Mouse (Mus musculus): ENCODE data around the gene Rapgef1. TPM values are rescaled to one million over a fixed set of nuclear protein-coding genes. Genes with fewer than 3 reads are reported as not detected.

Gene Rapgef1
- polyA plus RNA-seq, 1 experiment from 2014 or later: 23.5 TPM

DNA sequence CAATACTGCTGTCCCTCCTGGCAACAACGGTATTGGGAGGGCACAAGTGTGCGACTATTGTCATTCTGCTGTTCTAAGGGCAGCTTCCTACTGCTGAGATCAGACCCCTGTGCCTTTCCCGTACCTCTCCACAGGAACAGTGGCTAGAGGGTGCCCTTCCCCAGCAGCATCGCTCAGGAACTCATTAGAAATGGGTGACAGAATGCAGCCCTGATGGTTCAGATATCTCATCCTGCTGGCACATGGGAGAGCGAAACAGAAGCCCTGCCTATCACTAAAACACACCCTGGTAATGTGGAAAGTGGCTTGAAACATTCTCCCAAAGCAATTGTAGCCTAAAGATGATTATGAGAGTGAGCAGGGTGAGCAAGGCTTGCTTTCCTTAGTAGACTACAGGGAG, 15.0 kb downstream of the Rapgef1 start:
- H3K27ac ChIP-seq (ENCODE audit: low read depth, low read length): no peak overlapping the region
- no peaks in the 10 kb centered on the region for H3K36me3 ChIP-seq (ENCODE audit: control insufficient read depth, insufficient read depth, low read length)
- 83% methylated on average over 5 of the region's 5 CpGs for WGBS
- no peak overlapping the region for H3K4me2 ChIP-seq (ENCODE audit: low read depth)
- no peak for ATAC-seq (ENCODE audit: insufficient read depth, low FRiP score, low TSS enrichment)
- H3K9me3 ChIP-seq (ENCODE audit: control insufficient read depth, low read length): no peaks in the 10 kb centered on the region
- H3K9ac ChIP-seq (ENCODE audit: low read length): no peak overlapping the region
- no peak overlapping the region for H3K4me3 ChIP-seq (ENCODE audit: low read depth, low read length)
- DNase-seq (ENCODE audit: low spot score): no peak
- no peaks in the 10 kb centered on the region for H3K27me3 ChIP-seq (ENCODE audit: control insufficient read depth, insufficient read depth, low read length)
- no peaks in the 10 kb centered on the region for H3K4me1 ChIP-seq (ENCODE audit: control insufficient read depth, insufficient read depth, low read length)

DNA sequence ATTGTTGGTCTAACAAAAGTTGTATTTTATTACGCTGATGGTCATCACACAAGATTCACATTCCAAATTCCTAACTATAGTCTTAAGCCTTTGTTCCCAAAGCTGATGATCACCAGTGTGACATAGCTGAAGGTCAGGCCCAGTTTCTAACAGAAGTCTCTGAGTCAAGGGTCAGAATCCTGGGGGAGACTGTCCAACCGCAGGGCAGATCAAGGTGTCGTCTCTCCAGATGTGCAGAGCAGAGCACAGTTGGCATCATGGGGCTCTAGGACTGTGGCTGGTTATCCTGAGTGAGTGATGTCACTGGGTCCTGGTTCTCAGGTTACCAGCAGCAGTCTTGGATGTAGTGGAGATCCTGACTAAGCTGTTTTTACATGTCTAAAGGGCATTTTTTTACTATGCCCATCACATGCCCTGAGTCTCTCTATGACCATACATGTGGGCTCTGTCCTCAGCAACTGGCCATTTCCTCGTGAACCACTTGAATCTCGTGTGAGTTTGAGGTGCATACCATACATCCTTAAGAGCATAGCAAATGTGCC, 16.5 kb downstream of the Rapgef1 start:
- Histone ChIP-seq H3K9ac (ENCODE audit: low read length) (no peak overlapping the region), H3K4me3 (ENCODE audit: low read depth, low read length) (no peak overlapping the region), H3K4me2 (ENCODE audit: low read depth) (no peak overlapping the region), H3K27ac (ENCODE audit: low read depth, low read length) (no peak overlapping the region), H3K4me1 (ENCODE audit: control insufficient read depth, insufficient read depth, low read length) (no peaks in the 10 kb centered on the region), H3K27me3 (ENCODE audit: control insufficient read depth, insufficient read depth, low read length) (no peaks in the 10 kb centered on the region), H3K9me3 (ENCODE audit: control insufficient read depth, low read length) (no peaks in the 10 kb centered on the region), H3K36me3 (ENCODE audit: control insufficient read depth, insufficient read depth, low read length) (no peaks in the 10 kb centered on the region)
- ATAC-seq (ENCODE audit: insufficient read depth, low FRiP score, low TSS enrichment) (no peak), DNase-seq (ENCODE audit: low spot score) (no peak)
- 76% methylated on average over 5 of the region's 5 CpGs for WGBS

DNA sequence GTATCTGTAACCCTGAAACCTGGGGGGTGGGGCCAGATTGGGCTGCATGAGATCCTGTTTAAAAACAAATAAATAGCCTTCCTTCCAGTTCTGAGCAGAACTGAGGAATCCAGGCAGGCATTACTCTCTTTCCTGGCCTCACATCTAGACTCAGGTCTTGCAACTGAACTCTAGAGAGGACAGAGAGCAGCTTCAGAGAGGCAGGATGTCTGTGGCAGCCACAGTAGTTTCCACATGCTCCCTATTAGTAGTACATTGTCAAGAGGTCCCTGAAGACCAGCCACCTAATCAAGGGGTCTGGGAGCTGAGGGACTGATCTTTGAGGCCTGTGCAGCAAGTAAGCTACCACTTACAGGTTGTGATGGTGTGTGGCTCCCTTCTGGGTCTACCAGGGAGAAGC, 18.0 kb downstream of the Rapgef1 start:
- H3K4me3 ChIP-seq (ENCODE audit: low read depth, low read length): no peak overlapping the region
- no peaks in the 10 kb centered on the region for H3K27me3 ChIP-seq (ENCODE audit: control insufficient read depth, insufficient read depth, low read length)
- no peaks in the 10 kb centered on the region for H3K9me3 ChIP-seq (ENCODE audit: control insufficient read depth, low read length)
- DNase-seq (ENCODE audit: low spot score) (no peak), ATAC-seq (ENCODE audit: insufficient read depth, low FRiP score, low TSS enrichment) (no peak)
- H3K4me1 ChIP-seq (ENCODE audit: control insufficient read depth, insufficient read depth, low read length): no peaks in the 10 kb centered on the region
- no peak overlapping the region for H3K4me2 ChIP-seq (ENCODE audit: low read depth)
- no peak overlapping the region for H3K27ac ChIP-seq (ENCODE audit: low read depth, low read length)
- no peaks in the 10 kb centered on the region for H3K36me3 ChIP-seq (ENCODE audit: control insufficient read depth, insufficient read depth, low read length)
- no peak overlapping the region for H3K9ac ChIP-seq (ENCODE audit: low read length)

DNA sequence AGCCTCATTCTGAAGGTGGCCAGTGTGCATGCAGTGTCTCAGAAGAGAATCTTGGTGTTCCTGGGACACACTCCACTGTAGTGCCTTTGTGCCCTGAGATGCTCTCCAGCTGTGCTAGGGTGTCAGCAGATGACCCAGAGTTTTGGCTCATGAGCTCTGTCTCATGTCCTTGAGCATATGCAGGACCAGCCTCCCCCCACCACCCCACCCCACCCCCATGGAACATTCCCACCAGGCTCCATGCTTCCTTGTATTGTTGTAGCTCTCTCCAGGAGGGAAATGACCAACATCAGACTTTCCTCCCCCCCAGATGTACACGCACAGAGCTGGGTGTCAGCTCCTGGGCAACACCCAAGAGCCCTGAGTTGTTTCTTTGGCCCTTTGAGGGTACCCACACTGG, 19.9 kb downstream of the Rapgef1 start:
- H3K9ac ChIP-seq (ENCODE audit: low read length): no peak overlapping the region
- no peak overlapping the region for H3K4me3 ChIP-seq (ENCODE audit: low read depth, low read length)
- no peaks in the 10 kb centered on the region for H3K27me3 ChIP-seq (ENCODE audit: control insufficient read depth, insufficient read depth, low read length)
- no peak overlapping the region for H3K27ac ChIP-seq (ENCODE audit: low read depth, low read length)
- ATAC-seq (ENCODE audit: insufficient read depth, low FRiP score, low TSS enrichment) (no peak), DNase-seq (ENCODE audit: low spot score) (no peak)
- no peaks in the 10 kb centered on the region for H3K4me1 ChIP-seq (ENCODE audit: control insufficient read depth, insufficient read depth, low read length)
- no peaks in the 10 kb centered on the region for H3K36me3 ChIP-seq (ENCODE audit: control insufficient read depth, insufficient read depth, low read length)
- H3K9me3 ChIP-seq (ENCODE audit: control insufficient read depth, low read length): no peaks in the 10 kb centered on the region
- WGBS: 92% methylated on average over 1 of the region's 1 CpGs
- no peak overlapping the region for H3K4me2 ChIP-seq (ENCODE audit: low read depth)

DNA sequence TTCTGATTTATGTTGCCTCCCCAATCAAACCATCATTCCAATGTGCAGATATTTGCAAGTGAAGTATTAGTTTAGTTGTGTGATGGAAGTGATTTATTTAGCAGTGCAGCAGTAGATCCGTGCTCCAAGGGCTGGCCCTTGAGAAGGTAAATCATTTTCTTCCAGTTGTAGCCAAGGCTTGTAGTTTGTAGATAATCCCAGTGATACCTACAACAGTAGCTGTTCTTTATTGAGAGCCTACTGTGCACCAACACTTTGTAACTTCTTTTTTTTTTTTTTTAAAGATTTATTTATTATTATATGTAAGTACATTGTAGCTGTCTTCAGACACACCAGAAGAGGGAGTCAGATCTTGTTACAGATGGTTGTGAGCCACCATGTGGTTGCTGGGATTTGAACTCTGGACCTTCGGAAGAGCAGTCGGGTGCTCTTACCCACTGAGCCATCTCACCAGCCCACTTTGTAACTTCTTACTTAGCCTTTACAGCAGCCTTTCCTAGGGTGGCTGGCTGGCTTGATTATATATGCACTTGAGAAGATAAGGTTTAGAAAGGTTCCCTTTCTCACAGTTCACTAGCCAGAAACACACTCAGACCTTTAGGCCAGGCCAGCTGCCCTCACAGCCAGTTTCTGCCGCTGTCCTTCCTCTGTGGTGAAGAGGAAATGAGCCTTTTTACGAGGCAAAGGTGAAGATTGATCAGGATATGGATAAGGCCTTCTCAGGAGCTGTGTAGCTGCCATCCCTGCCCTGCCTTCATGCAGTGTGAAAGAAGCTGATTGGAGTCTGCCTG, 20.6 kb downstream of the Rapgef1 start:
- Histone ChIP-seq H3K4me1 (ENCODE audit: control insufficient read depth, insufficient read depth, low read length) (no peaks in the 10 kb centered on the region), H3K27me3 (ENCODE audit: control insufficient read depth, insufficient read depth, low read length) (no peaks in the 10 kb centered on the region), H3K36me3 (ENCODE audit: control insufficient read depth, insufficient read depth, low read length) (no peaks in the 10 kb centered on the region), H3K9ac (ENCODE audit: low read length) (no peak overlapping the region), H3K4me3 (ENCODE audit: low read depth, low read length) (no peak overlapping the region), H3K9me3 (ENCODE audit: control insufficient read depth, low read length) (no peaks in the 10 kb centered on the region), H3K27ac (ENCODE audit: low read depth, low read length) (no peak overlapping the region), H3K4me2 (ENCODE audit: low read depth) (no peak overlapping the region)
- 80% methylated on average over 5 of the region's 5 CpGs for WGBS
- ATAC-seq (ENCODE audit: insufficient read depth, low FRiP score, low TSS enrichment) (no peak), DNase-seq (ENCODE audit: low spot score) (no peak)

DNA sequence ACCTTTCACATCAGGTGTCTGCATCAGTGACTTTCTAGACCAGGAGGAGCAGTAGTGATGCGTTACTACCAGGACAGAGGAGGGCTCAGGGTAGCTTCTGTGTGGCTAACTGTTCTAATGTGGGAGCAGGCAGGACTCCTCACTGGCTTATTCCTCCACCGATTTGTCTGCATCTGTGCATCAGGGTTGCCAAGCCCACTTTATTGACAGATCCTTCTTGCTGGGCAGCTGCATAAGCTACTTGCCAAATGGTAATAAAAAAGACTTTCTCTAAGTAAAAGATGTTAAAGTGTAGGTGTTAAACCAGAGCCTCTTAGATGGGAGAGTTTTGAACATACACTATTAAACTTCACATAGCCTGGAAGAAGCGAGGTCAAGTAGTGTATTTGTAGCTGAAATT, 22.2 kb downstream of the Rapgef1 start:
- no peaks in the 10 kb centered on the region for H3K4me1 ChIP-seq (ENCODE audit: control insufficient read depth, insufficient read depth, low read length)
- WGBS: 97% methylated on average over 3 of the region's 3 CpGs
- no peaks in the 10 kb centered on the region for H3K27me3 ChIP-seq (ENCODE audit: control insufficient read depth, insufficient read depth, low read length)
- H3K36me3 ChIP-seq (ENCODE audit: control insufficient read depth, insufficient read depth, low read length): no peaks in the 10 kb centered on the region
- H3K27ac ChIP-seq (ENCODE audit: low read depth, low read length): no peak overlapping the region
- DNase-seq (ENCODE audit: low spot score) (no peak), ATAC-seq (ENCODE audit: insufficient read depth, low FRiP score, low TSS enrichment) (no peak)
- H3K4me3 ChIP-seq (ENCODE audit: low read depth, low read length): no peak overlapping the region
- no peaks in the 10 kb centered on the region for H3K9me3 ChIP-seq (ENCODE audit: control insufficient read depth, low read length)
- no peak overlapping the region for H3K4me2 ChIP-seq (ENCODE audit: low read depth)
- H3K9ac ChIP-seq (ENCODE audit: low read length): no peak overlapping the region

DNA sequence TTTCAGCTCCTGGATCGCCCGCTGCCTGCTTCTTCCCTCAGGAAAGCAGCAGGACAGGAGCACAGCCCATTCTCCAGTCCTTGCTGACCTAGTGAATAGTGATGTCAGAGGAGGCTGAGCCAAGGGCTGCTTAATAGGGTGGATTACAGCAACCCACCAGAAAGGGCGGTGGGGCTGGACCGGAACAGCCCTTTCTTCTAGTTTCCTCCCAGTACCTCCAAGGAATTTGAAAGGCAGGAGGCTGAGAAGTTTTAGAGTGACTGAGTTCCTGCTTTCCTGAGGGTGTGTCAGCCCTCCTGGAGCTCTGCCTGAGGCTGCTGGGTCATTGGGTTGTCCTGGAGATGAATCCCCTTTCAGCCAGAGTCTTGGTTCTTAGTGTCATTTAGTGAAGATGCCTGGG, 23.9 kb downstream of the Rapgef1 start:
- ATAC-seq (ENCODE audit: insufficient read depth, low FRiP score, low TSS enrichment): no peak
- no peak for DNase-seq (ENCODE audit: low spot score)
- H3K4me2 ChIP-seq (ENCODE audit: low read depth): no peak overlapping the region
- no peak overlapping the region for H3K9ac ChIP-seq (ENCODE audit: low read length)
- H3K4me1 ChIP-seq (ENCODE audit: control insufficient read depth, insufficient read depth, low read length): no peaks in the 10 kb centered on the region
- H3K27ac ChIP-seq (ENCODE audit: low read depth, low read length): no peak overlapping the region
- H3K36me3 ChIP-seq (ENCODE audit: control insufficient read depth, insufficient read depth, low read length): no peaks in the 10 kb centered on the region
- H3K4me3 ChIP-seq (ENCODE audit: low read depth, low read length): no peak overlapping the region
- WGBS: 76% methylated on average over 4 of the region's 4 CpGs
- no peaks in the 10 kb centered on the region for H3K9me3 ChIP-seq (ENCODE audit: control insufficient read depth, low read length)
- no peaks in the 10 kb centered on the region for H3K27me3 ChIP-seq (ENCODE audit: control insufficient read depth, insufficient read depth, low read length)

DNA sequence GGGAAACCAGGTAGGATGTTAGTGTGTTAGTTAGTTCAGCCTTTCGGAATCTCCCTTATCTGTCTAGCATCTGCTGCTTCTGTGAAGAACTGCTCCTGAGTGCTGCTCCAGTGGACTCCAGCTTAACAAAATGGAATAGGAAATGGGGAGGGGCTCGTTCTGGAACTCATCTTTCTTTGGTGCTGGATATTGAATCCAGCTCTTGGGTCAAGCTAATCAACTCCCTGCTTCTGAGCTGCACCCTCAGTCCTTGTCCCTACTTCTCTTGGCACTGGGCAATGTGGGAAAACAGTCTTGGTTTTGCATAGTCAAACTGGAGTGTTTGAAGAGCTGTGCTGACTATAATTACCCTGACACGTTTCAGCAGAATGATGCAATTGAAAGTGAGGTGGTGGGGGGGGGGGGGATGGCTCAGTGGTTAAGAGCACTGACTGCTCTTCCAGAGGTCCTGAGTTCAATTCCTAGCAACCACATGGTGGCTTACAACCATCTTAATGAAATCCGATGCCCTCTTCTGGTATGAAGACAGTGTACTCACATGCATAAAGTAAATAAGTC, 25.6 kb downstream of the Rapgef1 start:
- no peak for ATAC-seq (ENCODE audit: insufficient read depth, low FRiP score, low TSS enrichment)
- H3K9me3 ChIP-seq (ENCODE audit: control insufficient read depth, low read length): no peaks in the 10 kb centered on the region
- H3K4me3 ChIP-seq (ENCODE audit: low read depth, low read length): no peak overlapping the region
- H3K9ac ChIP-seq (ENCODE audit: low read length): no peak overlapping the region
- H3K4me1 ChIP-seq (ENCODE audit: control insufficient read depth, insufficient read depth, low read length): no peaks in the 10 kb centered on the region
- no peaks in the 10 kb centered on the region for H3K36me3 ChIP-seq (ENCODE audit: control insufficient read depth, insufficient read depth, low read length)
- H3K27me3 ChIP-seq (ENCODE audit: control insufficient read depth, insufficient read depth, low read length): no peaks in the 10 kb centered on the region
- H3K4me2 ChIP-seq (ENCODE audit: low read depth): no peak overlapping the region
- DNase-seq (ENCODE audit: low spot score): no peak
- no peak overlapping the region for H3K27ac ChIP-seq (ENCODE audit: low read depth, low read length)
- 81% methylated on average over 4 of the region's 4 CpGs for WGBS

DNA sequence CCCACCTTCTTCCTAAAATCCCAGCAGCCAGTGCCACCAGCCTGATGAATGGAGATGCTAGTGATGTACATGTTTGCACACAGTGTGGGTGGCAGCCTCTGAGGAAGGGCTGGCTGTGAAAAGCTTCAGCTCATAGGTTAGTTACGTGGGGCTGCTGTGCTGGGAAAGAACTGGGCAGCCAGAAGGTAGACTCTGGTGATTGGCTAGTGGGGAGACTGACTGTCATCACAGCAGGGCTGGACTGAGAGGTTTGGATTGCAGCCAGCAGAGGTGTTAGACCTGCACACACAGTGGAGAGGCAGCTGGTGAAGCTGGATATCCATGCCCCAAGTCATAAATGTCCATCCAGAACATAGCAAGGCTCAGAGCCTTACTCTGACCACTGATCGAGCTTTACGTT, 27.1 kb downstream of the Rapgef1 start:
- no peaks in the 10 kb centered on the region for H3K36me3 ChIP-seq (ENCODE audit: control insufficient read depth, insufficient read depth, low read length)
- no peaks in the 10 kb centered on the region for H3K27me3 ChIP-seq (ENCODE audit: control insufficient read depth, insufficient read depth, low read length)
- no peak overlapping the region for H3K4me3 ChIP-seq (ENCODE audit: low read depth, low read length)
- ATAC-seq (ENCODE audit: insufficient read depth, low FRiP score, low TSS enrichment): no peak
- no peak overlapping the region for H3K4me2 ChIP-seq (ENCODE audit: low read depth)
- H3K27ac ChIP-seq (ENCODE audit: low read depth, low read length): no peak overlapping the region
- H3K9me3 ChIP-seq (ENCODE audit: control insufficient read depth, low read length): no peaks in the 10 kb centered on the region
- no peaks in the 10 kb centered on the region for H3K4me1 ChIP-seq (ENCODE audit: control insufficient read depth, insufficient read depth, low read length)
- WGBS: 82% methylated on average over 3 of the region's 3 CpGs
- no peak for DNase-seq (ENCODE audit: low spot score)
- no peak overlapping the region for H3K9ac ChIP-seq (ENCODE audit: low read length)
